Mouse (Mus musculus) neural tube, embryonic 10.5 days (tissue): Measurements from ENCODE around the gene Them4.
A peak's percentile ranks its signal among the peaks of the same experiment; 100 is the strongest.

Experiments
- DNase-seq: peaks from one replicate; pipeline ENCODE4 v3.0.0-alpha.2; 2017; ENCODE audit warnings: low spot score; ENCODE audit errors: extremely low spot score

Them4 gene

DNA sequence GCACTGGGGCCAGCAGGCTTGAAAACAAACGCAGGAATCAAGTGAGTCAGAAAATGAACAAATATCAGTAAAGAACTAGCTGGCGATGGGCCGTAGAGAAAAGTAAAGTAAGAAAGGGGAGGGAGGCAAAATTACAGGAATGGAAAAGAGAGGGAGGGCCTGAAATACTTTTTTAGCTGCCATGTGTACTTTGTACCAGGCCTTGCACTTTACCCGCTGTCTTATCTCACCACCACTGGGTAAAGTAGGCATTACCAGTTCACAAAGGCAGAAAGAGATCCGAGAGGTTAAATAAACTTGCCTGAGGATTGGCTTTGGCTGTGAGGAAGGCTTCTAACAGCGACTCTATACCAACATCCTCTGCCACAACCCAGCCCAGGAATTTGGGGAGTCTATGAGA, 57.6 kb downstream of the Them4 start:
- DNase-seq: no peak

DNA sequence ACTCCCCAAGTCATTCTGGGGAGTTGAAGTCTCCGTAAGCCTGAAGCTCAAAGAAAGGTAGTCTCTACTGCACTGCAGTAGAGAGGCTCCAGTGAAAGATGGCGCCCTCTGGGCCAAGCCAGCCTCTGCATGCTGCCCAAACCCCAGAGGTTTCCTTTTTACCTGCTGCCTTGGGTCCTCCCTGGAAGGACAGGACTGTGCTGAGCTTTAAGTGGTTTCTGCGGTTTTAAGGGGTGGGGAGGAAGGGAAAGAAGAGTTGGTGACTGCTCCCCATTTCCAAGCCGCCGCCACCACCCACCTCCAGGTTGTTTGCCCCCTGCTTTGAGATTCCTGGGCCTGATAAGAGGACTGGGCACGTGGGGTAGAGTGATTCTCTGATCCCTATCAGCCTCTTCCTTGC, 58.7 kb downstream of the Them4 start:
- DNase-seq: no peak

DNA sequence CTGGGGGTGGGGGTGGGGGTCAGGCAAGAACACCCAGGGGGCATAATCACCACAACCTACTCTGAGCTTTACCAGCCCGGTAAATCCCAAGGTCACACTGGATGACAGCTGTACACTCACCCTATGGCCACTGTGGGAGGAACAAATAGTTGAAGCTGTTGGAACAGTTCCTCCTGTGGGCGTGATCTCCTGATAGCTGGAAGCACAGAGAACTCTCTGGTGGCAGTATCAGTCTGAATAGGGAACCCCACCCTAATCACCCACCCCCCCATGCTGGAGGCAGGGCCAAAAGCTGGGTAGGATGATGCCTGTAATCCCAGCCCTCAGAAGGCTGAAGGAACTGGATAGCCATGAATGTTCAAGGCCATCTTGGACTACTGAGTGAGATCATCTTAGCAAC, 59.8 kb downstream of the Them4 start:
- no peak for DNase-seq

DNA sequence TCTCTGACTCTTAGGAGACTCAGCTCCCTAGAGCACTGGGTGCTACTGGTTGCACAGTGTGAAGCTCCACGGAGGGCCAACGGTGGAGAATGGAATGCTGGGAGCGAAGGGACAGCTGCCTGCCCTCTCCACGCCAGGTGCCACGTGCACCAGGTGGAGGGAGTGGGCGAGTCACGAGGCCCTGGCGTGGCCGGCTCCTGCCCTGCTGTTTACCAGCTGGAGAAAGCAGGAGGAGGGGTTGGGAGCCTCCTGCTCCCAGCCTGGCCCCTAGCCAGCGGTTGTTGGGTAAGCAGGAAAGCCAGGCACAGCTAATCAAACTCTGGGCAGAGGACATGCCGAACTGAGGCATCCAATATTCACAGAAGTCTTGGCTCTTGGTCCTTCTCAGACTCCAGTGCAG, 61.7 kb downstream of the Them4 start:
- DNase-seq: no peak

DNA sequence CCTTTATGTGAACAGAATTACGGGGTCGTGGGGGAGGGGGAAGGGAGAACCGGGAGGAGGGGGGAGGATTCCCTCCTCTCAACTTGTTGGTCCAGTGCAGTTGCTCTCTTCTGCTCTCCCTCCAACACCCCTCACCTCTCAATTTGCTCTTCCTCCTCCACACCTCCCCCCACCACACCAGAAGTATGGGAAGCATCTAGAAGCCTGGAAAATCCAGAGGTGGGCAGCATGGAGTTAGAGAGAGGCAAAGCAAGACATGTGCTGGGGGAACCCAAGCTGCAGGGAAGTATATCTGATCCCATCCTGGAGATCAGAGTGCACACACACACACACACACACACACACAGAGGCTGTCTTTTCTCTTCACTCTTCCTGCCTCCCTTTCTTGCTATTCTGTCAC, 62.1 kb downstream of the Them4 start:
- DNase-seq: no peak

GRCm38 (mm10) chr3:94372641-94373040, 62.8 kb downstream of the Them4 start, which contains the start of gene Rorc:
Rorc (plus strand) TSS chr3:94372794.
- no peak for DNase-seq

DNA sequence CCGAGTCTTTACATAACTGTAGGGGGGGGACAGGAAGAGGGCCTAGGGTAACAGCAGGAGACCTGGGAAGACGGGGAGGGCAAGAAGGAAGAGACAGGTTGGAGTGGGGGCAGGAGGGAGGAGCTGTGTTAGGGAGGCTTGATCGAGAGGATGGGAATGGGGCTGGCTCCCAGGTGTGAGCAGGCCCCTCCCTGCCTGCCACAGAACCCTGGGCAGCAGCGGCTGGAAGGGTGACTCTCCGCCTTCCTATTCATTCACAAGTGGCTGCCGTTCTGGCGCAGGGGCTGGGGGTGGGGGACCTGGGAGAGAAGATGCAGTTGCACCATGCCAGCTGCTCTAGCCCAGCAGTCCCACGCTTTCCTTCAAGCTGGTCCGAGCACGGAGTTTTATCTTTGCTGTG, 63.2 kb downstream of the Them4 start:
- DNase-seq: no peak

GRCm38 (mm10) chr3:94373597-94374011, 63.7 kb downstream of the Them4 start:
- peak; percentile 29 for DNase-seq

DNA sequence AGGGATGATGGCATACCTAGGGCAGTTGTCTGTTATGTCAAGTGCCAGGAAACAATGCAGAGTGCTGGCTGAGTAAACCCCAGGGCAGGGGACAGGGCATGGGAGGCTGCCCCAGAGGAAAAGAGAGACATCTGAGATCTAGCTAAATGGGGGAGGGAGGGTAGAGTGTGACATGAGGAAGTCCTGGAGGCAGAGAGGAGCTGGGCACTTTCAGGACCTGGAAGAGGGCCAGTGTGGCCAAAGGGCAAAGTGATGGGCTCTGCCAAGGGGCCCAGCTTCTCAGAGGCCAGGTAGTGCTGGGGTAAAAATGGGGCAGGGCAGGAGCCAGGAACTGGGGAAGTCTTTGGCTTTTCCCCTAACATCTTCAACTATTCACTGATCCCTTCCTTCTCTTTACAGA, 64.7 kb downstream of the Them4 start:
- DNase-seq: no peak

GRCm38 (mm10) chr3:94375146-94375545, 65.3 kb downstream of the Them4 start:
- DNase-seq: no peak

- no peak for DNase-seq
Measured at GRCm38 (mm10) chr3:94375861-94376260, 66.0 kb downstream of the Them4 start.

DNA sequence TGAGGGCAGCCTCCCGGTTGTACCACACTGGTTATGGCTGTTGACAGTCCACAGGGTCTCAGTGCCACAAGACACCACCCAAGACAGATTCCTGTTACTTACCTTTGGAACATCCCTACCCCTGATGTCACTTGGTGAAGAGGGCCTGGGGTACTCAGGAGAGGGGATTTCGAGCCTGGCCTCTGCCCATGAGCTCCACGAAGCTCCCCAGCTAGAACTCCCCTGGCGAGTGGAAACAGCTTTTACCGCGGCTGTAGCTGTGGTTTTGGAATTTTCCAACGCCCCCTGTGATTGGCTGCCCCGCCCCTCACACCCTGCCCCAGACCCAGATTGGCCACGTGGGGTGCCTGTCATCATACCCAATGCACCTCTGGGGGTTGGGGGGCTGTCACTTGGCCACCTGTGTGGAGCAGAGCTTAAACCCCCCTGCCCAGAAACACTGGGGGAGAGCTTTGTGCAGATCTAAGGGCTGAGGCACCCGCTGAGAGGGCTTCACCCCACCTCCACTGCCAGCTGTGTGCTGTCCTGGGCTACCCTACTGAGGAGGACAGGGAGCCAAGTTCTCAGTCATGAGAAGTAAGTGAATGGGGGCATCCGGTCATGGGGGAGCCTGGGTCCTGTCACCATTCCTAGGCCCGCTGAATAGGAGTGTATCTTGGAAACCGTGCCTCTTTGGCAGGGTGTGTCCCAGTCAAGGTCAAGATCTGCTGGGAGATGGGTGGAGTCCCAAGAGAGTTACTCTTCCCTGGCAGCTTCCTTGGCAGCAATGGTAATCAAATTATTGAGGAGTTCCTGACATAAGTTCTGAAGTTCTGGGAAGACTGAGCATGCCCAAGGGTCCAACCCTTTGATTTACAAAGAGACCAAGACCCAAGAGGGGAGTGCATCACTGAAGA, 67.4 kb downstream of the Them4 start:
- DNase-seq: no peak

DNA sequence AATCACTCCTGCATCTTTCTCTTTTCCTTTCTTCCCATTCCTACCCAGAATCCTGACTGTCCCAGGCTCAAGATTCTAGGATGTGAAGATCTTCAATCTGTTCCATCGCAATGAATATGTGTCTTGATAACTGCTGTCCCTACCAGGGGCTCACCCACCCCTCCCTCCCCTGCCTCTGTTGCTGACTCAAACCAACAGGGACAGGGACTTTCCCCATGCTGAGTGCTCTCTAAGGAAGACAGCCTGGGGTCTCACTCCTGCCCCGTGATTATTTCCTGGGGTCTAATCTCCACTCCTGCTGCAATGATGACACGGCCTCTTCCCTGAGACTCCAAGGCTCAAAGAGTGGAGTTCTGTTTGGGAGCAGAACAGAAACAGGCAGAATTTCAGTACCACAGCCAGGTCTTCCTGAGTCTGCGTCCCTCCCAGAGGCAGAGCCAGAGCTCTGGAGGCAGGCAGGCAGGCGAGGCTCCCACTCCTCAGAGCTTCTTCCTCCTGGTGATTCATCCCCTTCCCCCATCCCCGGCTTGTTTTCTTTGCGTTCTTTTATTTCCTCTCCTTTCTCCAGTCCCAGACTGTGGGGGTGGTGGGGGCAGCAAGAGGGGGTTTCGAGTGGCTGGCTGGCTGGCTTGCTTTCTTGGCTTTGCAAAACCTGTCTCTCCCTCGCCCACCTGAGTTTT, 70.1 kb downstream of the Them4 start:
- DNase-seq: no peak
